Mouse (Mus musculus) neural tube, postnatal 0 days (tissue): ENCODE data around the gene Kdelr2. TPM values are rescaled to one million over a fixed set of nuclear protein-coding genes. Genes with fewer than 3 reads are reported as not detected.

ENCODE experiments used
- polyA plus RNA-seq: library from polyadenylated mRNA; unstranded; fragments of >200 nt; fragmentation: Nextera tagmentation; extraction: Ambion mirVana; gene quantifications from 2 replicates; pipeline ENCODE4 v1.2.1, GENCODE M21; 2015

Gene Kdelr2
- polyA plus RNA-seq: 138 and 142 TPM in 2 replicates

GRCm38 (mm10) chr5:143403221-143404147, at the start of gene Kdelr2:
Kdelr2 (plus strand) TSS chr5:143403838.

DNA sequence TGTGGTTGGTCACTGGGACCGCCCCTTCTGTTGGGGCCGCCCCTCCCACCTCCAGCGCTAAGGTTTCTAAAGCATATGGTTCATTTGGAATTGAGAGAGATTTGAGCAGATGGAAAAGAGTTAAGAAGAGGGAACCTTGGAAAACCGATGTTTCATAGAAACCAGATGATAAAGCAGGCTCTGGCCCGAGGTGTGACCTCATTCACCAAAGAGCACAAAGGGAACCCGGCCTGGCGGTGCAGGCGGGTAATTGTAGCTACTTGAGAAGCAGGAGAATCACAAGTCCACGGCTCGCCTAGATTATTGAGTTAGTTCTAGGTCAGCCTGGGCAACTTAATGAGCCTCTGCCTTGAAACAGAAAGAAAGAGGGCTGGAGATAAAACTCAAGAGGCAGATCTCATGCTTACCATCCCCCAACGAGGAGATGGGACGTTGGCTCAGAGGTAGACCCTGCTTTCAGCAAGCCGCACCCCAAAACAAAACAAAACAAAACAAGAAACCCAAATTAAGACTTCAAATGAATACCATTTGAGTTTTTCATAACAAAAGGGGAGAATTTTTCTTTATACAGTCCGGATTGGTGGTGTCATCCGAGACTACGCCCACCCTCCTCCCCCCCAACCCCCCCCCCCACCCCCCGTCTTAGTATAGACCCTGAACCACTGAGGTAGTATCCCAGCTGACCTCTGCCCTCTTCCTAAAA, 46.8 kb upstream of the Kdelr2 start, which contains the start of gene Grid2ip:
Grid2ip (plus strand) TSS at position 653 of the 703 bp plus-strand sequence.

GRCm38 (mm10) chr5:143464100-143464756, 60.6 kb downstream of the Kdelr2 start, which contains the start of gene Daglb:
Daglb (plus strand) TSS chr5:143464584.

Other genes starting within 250 kb of the Kdelr2 start
- 8.4 and 10.6 TPM in 2 replicates for gene Rbak, start 223.1 kb upstream of the Kdelr2 start, polyA plus RNA-seq
- not detected in 2 replicates for gene Spdye4b, start 222.8 kb upstream of the Kdelr2 start, polyA plus RNA-seq
- gene Spdye4a, start 176.9 kb upstream of the Kdelr2 start, polyA plus RNA-seq: not detected in 2 replicates
- 9.8 and 11.9 TPM in 2 replicates for gene Zfp12, start 168.7 kb upstream of the Kdelr2 start, polyA plus RNA-seq
- 6.9 and 7.9 TPM in 2 replicates for gene Zfp316, start 133.8 kb upstream of the Kdelr2 start, polyA plus RNA-seq
- 0.58 and 0.99 TPM in 2 replicates for gene Zfp853, start 110.2 kb upstream of the Kdelr2 start, polyA plus RNA-seq
- gene E130309D02Rik, start 88.5 kb upstream of the Kdelr2 start, polyA plus RNA-seq: 19.9 and 21.3 TPM in 2 replicates
- gene Zdhhc4, start 74.6 kb upstream of the Kdelr2 start, polyA plus RNA-seq: 84.5 and 88.7 TPM in 2 replicates
- 1.0 and 1.6 TPM in 2 replicates for gene Grid2ip, start 46.5 kb upstream of the Kdelr2 start, polyA plus RNA-seq
- 19.4 and 22.0 TPM in 2 replicates for gene Daglb, start 60.7 kb downstream of the Kdelr2 start, polyA plus RNA-seq
- 418 and 437 TPM in 2 replicates for gene Rac1, start 124.2 kb downstream of the Kdelr2 start, polyA plus RNA-seq
- 31.9 and 36.2 TPM in 2 replicates for gene Cyth3, start 218.6 kb downstream of the Kdelr2 start, polyA plus RNA-seq